Mouse (Mus musculus): ENCODE results near the gene Hspa1l. TPM values are rescaled to one million over a fixed set of nuclear protein-coding genes. Genes with fewer than 3 reads are reported as not detected.

The Hspa1l gene
- 0.36 TPM for polyA plus RNA-seq (2015; fragmentation: Illumina TruSeq; extraction: RNeasy Lipid Tissue Mini Kit (QIAGEN cat#74804); ENCODE audit: low read depth, low replicate concordance)

DNA sequence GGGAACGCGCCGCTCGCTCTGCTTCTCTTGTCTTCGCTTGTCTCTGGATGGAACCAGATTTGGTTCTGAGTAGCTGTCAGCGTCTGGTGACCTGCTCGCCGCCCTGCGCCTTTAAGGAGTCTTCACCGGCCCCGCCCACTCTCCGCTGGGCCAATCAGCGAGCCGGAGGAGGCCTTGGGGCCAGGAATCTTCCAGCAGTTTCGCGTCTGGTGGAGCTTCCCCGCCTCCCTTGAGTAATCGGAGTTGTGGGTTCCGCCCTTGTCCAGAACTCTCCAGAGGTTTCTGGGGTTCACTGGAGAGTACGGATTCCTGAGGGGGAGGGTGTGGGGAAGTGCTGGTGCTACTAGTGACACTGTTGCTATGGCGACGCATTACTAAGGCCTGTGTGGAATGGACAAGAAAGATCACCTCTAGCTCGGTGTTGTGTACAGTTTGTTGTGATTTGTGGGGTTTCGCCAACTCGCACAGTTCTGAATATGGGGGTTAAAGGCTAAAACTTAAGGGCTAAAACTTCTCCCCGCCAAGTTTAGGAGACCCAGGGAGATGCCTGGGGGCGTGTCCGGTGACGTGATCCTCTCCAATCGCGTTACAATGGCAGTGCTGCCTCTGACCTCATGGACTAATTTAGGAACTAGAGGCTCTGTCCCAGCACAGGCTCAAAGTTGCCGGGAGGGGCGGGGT lies at the start of gene Hspa1l, which contains the start of gene Hspa1a:
Hspa1l (plus strand) TSS at position 635 of the 681 bp plus-strand sequence.
Hspa1a (minus strand) TSS at position 88 of the 681 bp plus-strand sequence.

DNA sequence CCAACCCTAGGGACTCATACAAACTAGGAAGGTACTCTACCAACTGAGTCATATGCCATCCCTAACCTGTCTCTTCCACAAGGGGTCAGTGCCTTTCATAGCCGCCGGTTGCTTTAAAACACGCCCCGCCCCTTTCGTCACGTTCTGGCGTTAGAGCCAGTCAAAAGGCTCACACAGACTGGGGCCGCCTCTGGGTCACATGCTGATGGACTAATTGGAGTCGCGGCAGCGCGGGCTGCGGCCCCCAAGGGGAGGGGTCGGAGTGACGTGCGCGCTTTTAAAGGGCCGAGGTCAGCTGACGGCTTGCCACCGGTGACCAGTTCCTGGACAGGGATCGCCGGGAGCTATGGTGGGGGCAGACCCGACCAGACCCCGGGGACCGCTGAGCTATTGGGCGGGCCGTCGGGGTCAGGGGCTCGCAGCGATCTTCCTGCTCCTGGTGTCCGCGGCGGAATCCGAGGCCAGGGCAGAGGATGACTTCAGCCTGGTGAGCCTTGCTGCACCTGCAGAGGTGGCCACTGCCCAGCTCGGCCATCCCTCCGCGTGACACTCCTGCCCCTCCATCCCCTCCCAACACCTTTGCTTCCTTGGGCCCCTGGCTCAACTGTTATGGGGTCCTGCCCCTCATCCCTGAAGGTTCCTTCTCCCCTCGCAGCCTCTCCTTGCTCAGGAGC lies 41.3 kb upstream of the Hspa1l start, which contains the start of gene Neu1:
Neu1 (plus strand) TSS at position 193 of the 674 bp plus-strand sequence.

DNA sequence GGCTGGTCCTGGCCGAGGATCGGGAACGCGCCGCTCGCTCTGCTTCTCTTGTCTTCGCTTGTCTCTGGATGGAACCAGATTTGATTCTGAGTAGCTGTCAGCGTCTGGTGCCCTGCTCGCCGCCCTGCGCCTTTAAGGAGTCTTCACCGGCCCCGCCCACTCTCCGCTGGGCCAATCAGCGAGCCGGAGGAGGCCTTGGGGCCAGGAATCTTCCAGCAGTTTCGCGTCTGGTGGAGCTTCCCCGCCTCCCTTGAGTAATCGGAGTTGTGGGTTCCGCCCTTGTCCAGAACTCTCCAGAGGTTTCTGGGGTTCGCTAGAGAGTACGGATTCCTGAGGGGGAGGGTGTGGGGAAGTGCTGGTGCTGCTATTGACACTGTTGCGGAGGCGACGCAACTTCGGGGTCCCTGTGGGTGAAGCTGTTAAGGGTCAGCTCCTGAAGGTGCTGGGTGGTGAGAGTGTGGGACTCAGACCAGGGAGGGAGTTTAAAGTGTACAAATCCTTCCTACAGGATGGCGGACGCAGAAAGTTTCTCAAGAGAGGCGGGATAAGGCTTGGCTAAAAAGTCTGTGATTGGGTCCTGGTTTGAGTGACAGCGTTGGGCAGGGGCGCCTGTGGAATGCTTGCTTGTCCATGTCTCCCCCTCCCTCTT lies 13.2 kb upstream of the Hspa1l start, which contains the start of gene Hspa1b:
Hspa1b (minus strand) TSS at position 109 of the 649 bp plus-strand sequence.

DNA sequence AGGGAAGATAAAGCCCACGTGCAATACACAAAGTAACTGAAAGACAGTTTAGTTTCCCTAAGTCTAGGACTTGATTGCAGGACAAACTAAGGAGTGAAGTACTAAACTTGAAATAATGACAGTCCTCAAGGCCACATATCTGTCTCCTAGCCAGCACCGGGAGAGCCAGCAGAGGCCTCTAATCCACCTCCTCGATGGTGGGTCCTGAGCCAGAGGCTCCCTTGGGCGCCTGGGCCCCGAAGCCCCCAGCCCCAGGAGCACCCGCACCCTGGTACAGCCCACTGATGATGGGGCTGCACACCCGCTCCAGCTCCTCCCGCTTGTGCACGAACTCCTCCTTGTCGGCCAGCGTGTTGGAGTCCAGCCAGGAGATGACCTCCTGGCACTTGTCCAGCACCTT lies 2.7 kb upstream of the Hspa1l start, which contains the start of gene Gm20481:
Gm20481 (plus strand) TSS at position 91 of the 400 bp plus-strand sequence.

GRCm38 (mm10) chr17:34981690-34982180 lies 9.2 kb downstream of the Hspa1l start, which contains the start of gene Lsm2:
TSS of gene Lsm2 (plus strand) at chr17:34981862.

GRCm38 (mm10) chr17:35000717-35001451 lies 28.4 kb downstream of the Hspa1l start, which contains the start of gene Vars:
TSS of gene Vars (plus strand) at chr17:35000987.

GRCm38 (mm10) chr17:35016376-35016775 lies 43.9 kb downstream of the Hspa1l start, which contains the start of gene Vwa7:
TSS of gene Vwa7 (plus strand) at chr17:35016579.

GRCm38 (mm10) chr17:35027277-35028068 lies 55.0 kb downstream of the Hspa1l start, which contains the start of gene Sapcd1:
TSS of gene Sapcd1 (minus strand) at chr17:35028016.

Other genes with a start within 250 kb of the Hspa1l start
- gene C4b, start 228.8 kb upstream of the Hspa1l start, polyA plus RNA-seq (2015; fragmentation: Illumina TruSeq; extraction: RNeasy Lipid Tissue Mini Kit (QIAGEN cat#74804); ENCODE audit: low read depth, low replicate concordance), result 10.9 TPM
- not detected for gene Cyp21a1, start 168.1 kb upstream of the Hspa1l start, polyA plus RNA-seq (2015; fragmentation: Illumina TruSeq; extraction: RNeasy Lipid Tissue Mini Kit (QIAGEN cat#74804); ENCODE audit: low read depth, low replicate concordance)
- 67.9 TPM for gene Stk19, start 135.8 kb upstream of the Hspa1l start, polyA plus RNA-seq (2015; fragmentation: Illumina TruSeq; extraction: RNeasy Lipid Tissue Mini Kit (QIAGEN cat#74804); ENCODE audit: low read depth, low replicate concordance)
- gene Dxo, start 135.7 kb upstream of the Hspa1l start, polyA plus RNA-seq (2015; fragmentation: Illumina TruSeq; extraction: RNeasy Lipid Tissue Mini Kit (QIAGEN cat#74804); ENCODE audit: low read depth, low replicate concordance), result 37.4 TPM
- gene Skiv2l, start 122.5 kb upstream of the Hspa1l start, polyA plus RNA-seq (2015; fragmentation: Illumina TruSeq; extraction: RNeasy Lipid Tissue Mini Kit (QIAGEN cat#74804); ENCODE audit: low read depth, low replicate concordance), result 47.0 TPM
- 35.3 TPM for gene Nelfe, start 122.3 kb upstream of the Hspa1l start, polyA plus RNA-seq (2015; fragmentation: Illumina TruSeq; extraction: RNeasy Lipid Tissue Mini Kit (QIAGEN cat#74804); ENCODE audit: low read depth, low replicate concordance)
- gene Cfb, start 110.2 kb upstream of the Hspa1l start, polyA plus RNA-seq (2015; fragmentation: Illumina TruSeq; extraction: RNeasy Lipid Tissue Mini Kit (QIAGEN cat#74804); ENCODE audit: low read depth, low replicate concordance), result 0.31 TPM
- 5.7 TPM for gene Zbtb12, start 93.2 kb upstream of the Hspa1l start, polyA plus RNA-seq (2015; fragmentation: Illumina TruSeq; extraction: RNeasy Lipid Tissue Mini Kit (QIAGEN cat#74804); ENCODE audit: low read depth, low replicate concordance)
- not detected for gene Gm20547, start 90.7 kb upstream of the Hspa1l start, polyA plus RNA-seq (2015; fragmentation: Illumina TruSeq; extraction: RNeasy Lipid Tissue Mini Kit (QIAGEN cat#74804); ENCODE audit: low read depth, low replicate concordance)
- 1.5 TPM for gene C2, start 74.4 kb upstream of the Hspa1l start, polyA plus RNA-seq (2015; fragmentation: Illumina TruSeq; extraction: RNeasy Lipid Tissue Mini Kit (QIAGEN cat#74804); ENCODE audit: low read depth, low replicate concordance)
- 122 TPM for gene Ehmt2, start 74.2 kb upstream of the Hspa1l start, polyA plus RNA-seq (2015; fragmentation: Illumina TruSeq; extraction: RNeasy Lipid Tissue Mini Kit (QIAGEN cat#74804); ENCODE audit: low read depth, low replicate concordance)
- gene Slc44a4, start 58.2 kb upstream of the Hspa1l start, polyA plus RNA-seq (2015; fragmentation: Illumina TruSeq; extraction: RNeasy Lipid Tissue Mini Kit (QIAGEN cat#74804); ENCODE audit: low read depth, low replicate concordance), result 0.19 TPM
- 51.2 TPM for gene Neu1, start 41.5 kb upstream of the Hspa1l start, polyA plus RNA-seq (2015; fragmentation: Illumina TruSeq; extraction: RNeasy Lipid Tissue Mini Kit (QIAGEN cat#74804); ENCODE audit: low read depth, low replicate concordance)
- 8.3 TPM for gene Hspa1b, start 13.5 kb upstream of the Hspa1l start, polyA plus RNA-seq (2015; fragmentation: Illumina TruSeq; extraction: RNeasy Lipid Tissue Mini Kit (QIAGEN cat#74804); ENCODE audit: low read depth, low replicate concordance)
- not detected for gene Gm20481, start 2.8 kb upstream of the Hspa1l start, polyA plus RNA-seq (2015; fragmentation: Illumina TruSeq; extraction: RNeasy Lipid Tissue Mini Kit (QIAGEN cat#74804); ENCODE audit: low read depth, low replicate concordance)
- 8.4 TPM for gene Hspa1a, start 547 bp upstream of the Hspa1l start, polyA plus RNA-seq (2015; fragmentation: Illumina TruSeq; extraction: RNeasy Lipid Tissue Mini Kit (QIAGEN cat#74804); ENCODE audit: low read depth, low replicate concordance)
- gene Lsm2, start 9.2 kb downstream of the Hspa1l start, polyA plus RNA-seq (2015; fragmentation: Illumina TruSeq; extraction: RNeasy Lipid Tissue Mini Kit (QIAGEN cat#74804); ENCODE audit: low read depth, low replicate concordance), result 26.4 TPM
- gene Vars, start 28.3 kb downstream of the Hspa1l start, polyA plus RNA-seq (2015; fragmentation: Illumina TruSeq; extraction: RNeasy Lipid Tissue Mini Kit (QIAGEN cat#74804); ENCODE audit: low read depth, low replicate concordance), result 22.8 TPM
- 0.71 TPM for gene Vwa7, start 43.9 kb downstream of the Hspa1l start, polyA plus RNA-seq (2015; fragmentation: Illumina TruSeq; extraction: RNeasy Lipid Tissue Mini Kit (QIAGEN cat#74804); ENCODE audit: low read depth, low replicate concordance)
- not detected for gene Sapcd1, start 55.3 kb downstream of the Hspa1l start, polyA plus RNA-seq (2015; fragmentation: Illumina TruSeq; extraction: RNeasy Lipid Tissue Mini Kit (QIAGEN cat#74804); ENCODE audit: low read depth, low replicate concordance)
- 0.67 TPM for gene Msh5, start 74.0 kb downstream of the Hspa1l start, polyA plus RNA-seq (2015; fragmentation: Illumina TruSeq; extraction: RNeasy Lipid Tissue Mini Kit (QIAGEN cat#74804); ENCODE audit: low read depth, low replicate concordance)
- 22.1 TPM for gene Clic1, start 77.3 kb downstream of the Hspa1l start, polyA plus RNA-seq (2015; fragmentation: Illumina TruSeq; extraction: RNeasy Lipid Tissue Mini Kit (QIAGEN cat#74804); ENCODE audit: low read depth, low replicate concordance)
- 19.3 TPM for gene Ddah2, start 86.3 kb downstream of the Hspa1l start, polyA plus RNA-seq (2015; fragmentation: Illumina TruSeq; extraction: RNeasy Lipid Tissue Mini Kit (QIAGEN cat#74804); ENCODE audit: low read depth, low replicate concordance)
- not detected for gene Ly6g6c, start 92.7 kb downstream of the Hspa1l start, polyA plus RNA-seq (2015; fragmentation: Illumina TruSeq; extraction: RNeasy Lipid Tissue Mini Kit (QIAGEN cat#74804); ENCODE audit: low read depth, low replicate concordance)
- not detected for gene Mpig6b, start 93.5 kb downstream of the Hspa1l start, polyA plus RNA-seq (2015; fragmentation: Illumina TruSeq; extraction: RNeasy Lipid Tissue Mini Kit (QIAGEN cat#74804); ENCODE audit: low read depth, low replicate concordance)
- 5.5 TPM for gene Ly6g6e, start 104.2 kb downstream of the Hspa1l start, polyA plus RNA-seq (2015; fragmentation: Illumina TruSeq; extraction: RNeasy Lipid Tissue Mini Kit (QIAGEN cat#74804); ENCODE audit: low read depth, low replicate concordance)
- gene Ly6g6d, start 105.4 kb downstream of the Hspa1l start, polyA plus RNA-seq (2015; fragmentation: Illumina TruSeq; extraction: RNeasy Lipid Tissue Mini Kit (QIAGEN cat#74804); ENCODE audit: low read depth, low replicate concordance), result 1.8 TPM
- gene Ly6g6f, start 112.9 kb downstream of the Hspa1l start, polyA plus RNA-seq (2015; fragmentation: Illumina TruSeq; extraction: RNeasy Lipid Tissue Mini Kit (QIAGEN cat#74804); ENCODE audit: low read depth, low replicate concordance), result 0.70 TPM
- 106 TPM for gene Abhd16a, start 116.6 kb downstream of the Hspa1l start, polyA plus RNA-seq (2015; fragmentation: Illumina TruSeq; extraction: RNeasy Lipid Tissue Mini Kit (QIAGEN cat#74804); ENCODE audit: low read depth, low replicate concordance)
- gene Ly6g5c, start 135.6 kb downstream of the Hspa1l start, polyA plus RNA-seq (2015; fragmentation: Illumina TruSeq; extraction: RNeasy Lipid Tissue Mini Kit (QIAGEN cat#74804); ENCODE audit: low read depth, low replicate concordance), result not detected
- not detected for gene Ly6g5b, start 142.7 kb downstream of the Hspa1l start, polyA plus RNA-seq (2015; fragmentation: Illumina TruSeq; extraction: RNeasy Lipid Tissue Mini Kit (QIAGEN cat#74804); ENCODE audit: low read depth, low replicate concordance)
- 24.9 TPM for gene Gpank1, start 148.8 kb downstream of the Hspa1l start, polyA plus RNA-seq (2015; fragmentation: Illumina TruSeq; extraction: RNeasy Lipid Tissue Mini Kit (QIAGEN cat#74804); ENCODE audit: low read depth, low replicate concordance)
- 221 TPM for gene Csnk2b, start 149.3 kb downstream of the Hspa1l start, polyA plus RNA-seq (2015; fragmentation: Illumina TruSeq; extraction: RNeasy Lipid Tissue Mini Kit (QIAGEN cat#74804); ENCODE audit: low read depth, low replicate concordance)
- 18.0 TPM for gene D17H6S53E, start 153.7 kb downstream of the Hspa1l start, polyA plus RNA-seq (2015; fragmentation: Illumina TruSeq; extraction: RNeasy Lipid Tissue Mini Kit (QIAGEN cat#74804); ENCODE audit: low read depth, low replicate concordance)
- gene Apom, start 159.3 kb downstream of the Hspa1l start, polyA plus RNA-seq (2015; fragmentation: Illumina TruSeq; extraction: RNeasy Lipid Tissue Mini Kit (QIAGEN cat#74804); ENCODE audit: low read depth, low replicate concordance), result not detected
- 159 TPM for gene Bag6, start 162.5 kb downstream of the Hspa1l start, polyA plus RNA-seq (2015; fragmentation: Illumina TruSeq; extraction: RNeasy Lipid Tissue Mini Kit (QIAGEN cat#74804); ENCODE audit: low read depth, low replicate concordance)
- 185 TPM for gene Prrc2a, start 192.2 kb downstream of the Hspa1l start, polyA plus RNA-seq (2015; fragmentation: Illumina TruSeq; extraction: RNeasy Lipid Tissue Mini Kit (QIAGEN cat#74804); ENCODE audit: low read depth, low replicate concordance)
- gene Aif1, start 203.4 kb downstream of the Hspa1l start, polyA plus RNA-seq (2015; fragmentation: Illumina TruSeq; extraction: RNeasy Lipid Tissue Mini Kit (QIAGEN cat#74804); ENCODE audit: low read depth, low replicate concordance), result 19.0 TPM
- gene Lst1, start 215.7 kb downstream of the Hspa1l start, polyA plus RNA-seq (2015; fragmentation: Illumina TruSeq; extraction: RNeasy Lipid Tissue Mini Kit (QIAGEN cat#74804); ENCODE audit: low read depth, low replicate concordance), result 9.3 TPM
- 0.55 TPM for gene Ltb, start 221.7 kb downstream of the Hspa1l start, polyA plus RNA-seq (2015; fragmentation: Illumina TruSeq; extraction: RNeasy Lipid Tissue Mini Kit (QIAGEN cat#74804); ENCODE audit: low read depth, low replicate concordance)
- not detected for gene Tnf, start 229.3 kb downstream of the Hspa1l start, polyA plus RNA-seq (2015; fragmentation: Illumina TruSeq; extraction: RNeasy Lipid Tissue Mini Kit (QIAGEN cat#74804); ENCODE audit: low read depth, low replicate concordance)
- not detected for gene Lta, start 232.6 kb downstream of the Hspa1l start, polyA plus RNA-seq (2015; fragmentation: Illumina TruSeq; extraction: RNeasy Lipid Tissue Mini Kit (QIAGEN cat#74804); ENCODE audit: low read depth, low replicate concordance)
- not detected for gene Gm16181, start 248.1 kb downstream of the Hspa1l start, polyA plus RNA-seq (2015; fragmentation: Illumina TruSeq; extraction: RNeasy Lipid Tissue Mini Kit (QIAGEN cat#74804); ENCODE audit: low read depth, low replicate concordance)